Mouse (Mus musculus) forebrain, postnatal 0 days (tissue): ENCODE data around the gene Klhl7. TPM values are rescaled to one million over a fixed set of nuclear protein-coding genes. Genes with fewer than 3 reads are reported as not detected.

Experiments
- ATAC-seq: fragments of 200-750 bp; cut with Nextera tagmentation; 2 replicates; pipeline ENCODE4 v1.8.0; 2017; ENCODE audit warnings: mild to moderate bottlenecking, moderate library complexity
- DNase-seq: peaks from one replicate; pipeline ENCODE4 v3.0.0-alpha.2; 2015
- H3K27ac ChIP-seq: fragments of 300-500 bp; sonication (generic); 2 replicates; pipeline ENCODE4 v1.5.1; 2014; ENCODE audit warnings: low read depth, mild to moderate bottlenecking, antibody characterized with exemption, low read length, moderate library complexity, mixed read lengths
- H3K27me3 ChIP-seq: fragments of 300-500 bp; sonication (generic); 2 replicates; pipeline ENCODE4 v1.6.1; 2014; ENCODE audit warnings: mild to moderate bottlenecking, low read length, mixed read lengths; ENCODE audit not compliant: insufficient read depth
- H3K36me3 ChIP-seq: fragments of 300-500 bp; sonication (generic); 2 replicates; pipeline ENCODE4 v1.6.1; 2014; ENCODE audit warnings: mild to moderate bottlenecking, moderate library complexity; ENCODE audit not compliant: insufficient read depth
- H3K4me1 ChIP-seq: fragments of 300-500 bp; sonication (generic); 2 replicates; pipeline ENCODE4 v1.6.1; 2014; ENCODE audit warnings: antibody characterized with exemption; ENCODE audit not compliant: insufficient read depth
- H3K4me2 ChIP-seq: fragments of 300-500 bp; sonication (generic); 2 replicates; pipeline ENCODE4 v1.6.1; 2014; ENCODE audit warnings: low read depth, mild to moderate bottlenecking, moderate library complexity
- H3K4me3 ChIP-seq: fragments of 300-500 bp; sonication (generic); 2 replicates; pipeline ENCODE4 v1.5.1; 2014; ENCODE audit warnings: low read depth, low read length, mixed read lengths
- H3K9ac ChIP-seq: fragments of 300-500 bp; sonication (generic); 2 replicates; pipeline ENCODE4 v1.6.1; 2014; ENCODE audit warnings: mild to moderate bottlenecking
- H3K9me3 ChIP-seq: fragments of 300-500 bp; sonication (generic); 2 replicates; pipeline ENCODE4 v1.6.1; 2016; ENCODE audit warnings: low read length
- CTCF ChIP-seq: sonication (generic); IDR thresholded peaks from 2 replicates; pipeline ENCODE4 v1.5.1; 2016; ENCODE audit warnings: antibody characterized with exemption, control low read depth, low read depth
- WGBS: fragments of 180-500 bp; shearing (Covaris S2); extraction: QIAGEN DNeasy Blood & Tissue Kit; methylation state at CpG from one replicate; pipeline ENCODE4 v1.1.7; 2014; 5-methylcytosine and 5-hydroxymethylcytosine counted together
- polyA plus RNA-seq: library from polyadenylated mRNA; unstranded; fragments of >200 nt; fragmentation: Nextera tagmentation; extraction: Ambion mirVana; gene quantifications from 2 replicates; pipeline ENCODE4 v1.2.1, GENCODE M21; 2015
- total RNA-seq: library from RNA; depleted of rRNA; stranded (reverse); fragments of >200 nt; gene quantifications from 2 replicates; pipeline ENCODE4 v1.2.3, GENCODE M21; 2014

Gene Klhl7
- total and polyA plus RNA-seq, 2 experiments from 2014 or later = 118 to 244 TPM

- no peak overlapping the region for H3K4me3 ChIP-seq
- DNase-seq (no peak), ATAC-seq (no peak)
- no peak overlapping the region for H3K9ac ChIP-seq
- H3K27ac ChIP-seq = no peak overlapping the region
- 71% methylated on average over 3 of the region's 3 CpGs for WGBS
- H3K9me3 ChIP-seq = peaks cover under 1% of the 10 kb centered on the region; the same call in 1 of the 2 replicates
- no peak overlapping the region for H3K4me2 ChIP-seq
- no peaks in the 10 kb centered on the region for H3K27me3 ChIP-seq
- H3K36me3 ChIP-seq = no peaks in the 10 kb centered on the region
- TF ChIP-seq CTCF = no peak
- no peaks in the 10 kb centered on the region for H3K4me1 ChIP-seq
Observed at GRCm38 (mm10) chr5:24060949-24061348, 39.5 kb upstream of the Klhl7 start.

DNA sequence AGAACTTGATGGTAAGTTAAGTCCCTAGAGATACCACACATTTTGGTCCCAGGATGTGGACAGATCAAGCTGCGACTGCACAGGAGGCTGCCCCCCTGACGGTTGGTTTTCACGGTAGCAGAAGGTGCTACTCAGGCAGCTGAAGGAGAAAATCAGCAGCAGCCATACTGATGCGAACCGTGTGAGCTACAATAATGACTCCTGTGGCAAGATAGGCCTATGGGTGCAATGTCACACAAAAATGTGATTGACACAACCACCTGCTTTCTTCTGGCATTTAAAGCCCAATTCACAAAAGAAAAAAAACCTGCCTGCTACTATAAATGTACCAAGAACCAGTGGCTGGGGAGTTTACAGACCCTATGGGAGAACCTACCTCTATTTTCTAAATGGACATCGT, 37.4 kb upstream of the Klhl7 start:
- no peaks in the 10 kb centered on the region for H3K4me1 ChIP-seq
- no peaks in the 10 kb centered on the region for H3K27me3 ChIP-seq
- no peak overlapping the region for H3K9ac ChIP-seq
- no peaks in the 10 kb centered on the region for H3K36me3 ChIP-seq
- no peaks in the 10 kb centered on the region for H3K9me3 ChIP-seq
- H3K4me2 ChIP-seq = no peak overlapping the region
- H3K4me3 ChIP-seq = no peak overlapping the region
- 84% methylated on average over 6 of the region's 6 CpGs for WGBS
- DNase-seq (no peak), ATAC-seq (no peak)
- no peak for TF ChIP-seq CTCF
- no peak overlapping the region for H3K27ac ChIP-seq

GRCm38 (mm10) chr5:24063545-24063944, 36.9 kb upstream of the Klhl7 start:
- Histone ChIP-seq H3K27ac (no peak overlapping the region), H3K4me3 (no peak overlapping the region)
- 83% methylated on average over 4 of the region's 4 CpGs for WGBS

DNA sequence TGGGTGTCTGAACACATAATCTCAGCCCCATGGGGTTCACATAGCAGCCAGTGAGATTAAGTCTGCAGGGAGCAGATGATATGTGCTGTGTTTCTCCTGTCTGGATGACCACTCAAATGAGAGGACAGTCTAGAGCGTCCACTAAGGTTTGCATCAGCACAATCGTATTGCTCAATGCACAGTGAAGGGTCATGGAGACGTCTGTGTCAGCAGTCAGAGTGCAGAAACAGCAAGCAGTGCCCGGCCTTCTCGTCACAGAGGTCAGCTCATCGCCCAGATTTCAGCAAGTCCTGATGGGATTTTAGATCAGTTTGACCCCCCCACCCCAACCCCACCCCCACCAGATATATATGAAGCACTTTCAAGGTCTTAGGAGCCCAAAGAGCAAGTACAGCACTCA, 31.4 kb upstream of the Klhl7 start:
- 78% methylated on average over 6 of the region's 6 CpGs for WGBS
- H3K9me3 ChIP-seq = no peaks in the 10 kb centered on the region
- no peak for TF ChIP-seq CTCF

More at GRCm38 (mm10) chr5:24063545-24063944, 36.9 kb upstream of the Klhl7 start:
- Histone ChIP-seq H3K9ac (no peak overlapping the region), H3K27me3 (no peaks in the 10 kb centered on the region), H3K4me1 (no peaks in the 10 kb centered on the region), H3K9me3 (no peaks in the 10 kb centered on the region), H3K36me3 (no peaks in the 10 kb centered on the region), H3K4me2 (no peak overlapping the region)
- DNase-seq (no peak), ATAC-seq (no peak)
- TF ChIP-seq CTCF = no peak

DNA sequence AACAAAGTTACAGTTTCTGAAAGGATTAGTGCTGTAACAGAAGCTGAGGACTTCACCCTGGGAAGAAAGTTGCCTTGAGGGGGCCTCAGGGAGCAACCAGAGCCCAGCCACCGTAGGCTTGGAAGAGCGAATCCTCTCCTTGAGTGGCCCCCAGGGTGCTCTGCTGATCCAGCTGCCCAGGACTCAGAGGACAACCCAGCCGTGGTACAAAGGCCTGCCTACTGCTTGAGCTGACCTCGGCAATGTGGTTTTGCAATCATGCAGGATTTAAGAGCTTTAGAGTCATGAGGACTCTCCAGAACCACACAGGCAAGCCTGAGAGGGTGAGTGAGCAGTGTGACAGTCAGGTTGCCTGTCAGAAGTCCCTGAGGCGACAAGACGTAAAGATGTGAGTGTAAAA, 28.4 kb upstream of the Klhl7 start:
- H3K4me2 ChIP-seq = no peak overlapping the region
- ATAC-seq = no peak
- H3K36me3 ChIP-seq = no peaks in the 10 kb centered on the region
- H3K27me3 ChIP-seq = no peaks in the 10 kb centered on the region
- 70% methylated on average over 6 of the region's 6 CpGs for WGBS
- no peaks in the 10 kb centered on the region for H3K4me1 ChIP-seq
- no peak for TF ChIP-seq CTCF
- H3K27ac ChIP-seq = no peak overlapping the region
- H3K4me3 ChIP-seq = no peak overlapping the region
- no peak for DNase-seq
- no peak overlapping the region for H3K9ac ChIP-seq
- no peaks in the 10 kb centered on the region for H3K9me3 ChIP-seq

More for the DNA sequence above, 31.4 kb upstream of the Klhl7 start:
- no peak overlapping the region for H3K4me3 ChIP-seq
- H3K36me3 ChIP-seq = no peaks in the 10 kb centered on the region
- no peak overlapping the region for H3K4me2 ChIP-seq
- H3K9ac ChIP-seq = no peak overlapping the region
- DNase-seq = no peak
- no peak for ATAC-seq
- no peaks in the 10 kb centered on the region for H3K27me3 ChIP-seq
- H3K4me1 ChIP-seq = no peaks in the 10 kb centered on the region
- no peak overlapping the region for H3K27ac ChIP-seq

- Histone ChIP-seq H3K9me3 (no peaks in the 10 kb centered on the region), H3K4me3 (peak overlapping the region; percentile 25), H3K4me2 (peak overlapping the region; percentile 43), H3K4me1 (peaks cover 11% of the 10 kb centered on the region; the same call in 1 of the 2 replicates), H3K36me3 (no peaks in the 10 kb centered on the region), H3K27me3 (no peaks in the 10 kb centered on the region), H3K27ac (peak overlapping the region; percentile 71), H3K9ac (peak overlapping the region; percentile 32)
- ATAC-seq (peak; percentile 85), DNase-seq (peak; percentile 88)
- TF ChIP-seq CTCF = peak; percentile 86
- 2% methylated on average over 15 of the region's 15 CpGs for WGBS
Observed at GRCm38 (mm10) chr5:24076986-24077718, 23.3 kb upstream of the Klhl7 start.

DNA sequence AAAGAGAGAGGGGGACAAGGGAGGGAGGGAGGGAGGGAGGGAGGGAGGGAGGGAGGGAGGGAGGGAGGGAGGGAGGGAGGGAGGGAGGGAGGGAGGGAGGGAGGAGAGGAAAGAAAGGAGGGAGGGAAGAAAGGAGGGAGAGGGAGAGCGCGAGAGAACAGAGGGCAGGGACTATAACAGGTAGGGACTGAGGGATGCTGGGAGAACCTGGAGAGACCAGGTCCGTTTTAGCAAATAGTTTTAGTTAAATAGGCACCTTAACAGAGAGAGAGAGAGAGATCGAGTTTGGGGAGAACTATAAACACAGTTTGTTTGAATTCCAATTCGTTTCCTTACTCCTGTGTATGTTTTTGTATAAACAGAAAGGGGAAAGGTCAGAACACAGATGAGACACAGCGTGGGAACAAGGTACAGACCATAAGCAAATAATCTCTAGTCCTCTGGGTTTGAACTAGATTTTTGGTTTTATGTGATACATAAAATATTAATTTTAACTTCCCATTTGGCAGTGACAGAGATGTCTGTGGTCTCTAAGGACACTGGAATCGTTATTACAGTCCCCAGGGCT, 22.6 kb upstream of the Klhl7 start:
- no peak overlapping the region; the same call in 1 of the 2 replicates for H3K27ac ChIP-seq
- H3K4me3 ChIP-seq = peak overlapping the region; percentile 25
- WGBS = 21% methylated on average over 7 of the region's 7 CpGs
- H3K4me1 ChIP-seq = peaks cover 11% of the 10 kb centered on the region; the same call in 1 of the 2 replicates
- peak overlapping the region; percentile 43 for H3K4me2 ChIP-seq
- TF ChIP-seq CTCF = no peak
- ATAC-seq (no peak), DNase-seq (no peak)
- no peaks in the 10 kb centered on the region for H3K27me3 ChIP-seq
- peak overlapping the region; percentile 32; the same call in 1 of the 2 replicates for H3K9ac ChIP-seq
- H3K36me3 ChIP-seq = no peaks in the 10 kb centered on the region
- no peaks in the 10 kb centered on the region for H3K9me3 ChIP-seq
